Mouse (Mus musculus) testis, adult 2 months (tissue): ENCODE measurements around the gene Entpd1. TPM values are rescaled to one million over a fixed set of nuclear protein-coding genes. Genes with fewer than 3 reads are reported as not detected.

Experiments
- H3K27ac ChIP-seq: fragments of 200-500 bp; 2 replicates; pipeline ENCODE4 v1.5.1; 2012; ENCODE audit warnings: low read depth, low read length; ENCODE audit not compliant: control insufficient read depth, insufficient read depth
- H3K27me3 ChIP-seq: fragments of 200-500 bp; 2 replicates; pipeline ENCODE4 v1.6.1; 2012; ENCODE audit warnings: mild to moderate bottlenecking, low read length, moderate library complexity; ENCODE audit not compliant: control insufficient read depth, insufficient read depth
- H3K36me3 ChIP-seq: fragments of 200-500 bp; 2 replicates; pipeline ENCODE4 v1.6.1; 2012; ENCODE audit warnings: mild to moderate bottlenecking, low read length; ENCODE audit not compliant: control insufficient read depth, insufficient read depth
- H3K4me1 ChIP-seq: fragments of 200-500 bp; 2 replicates; pipeline ENCODE4 v1.6.1; 2012; ENCODE audit warnings: low read length; ENCODE audit not compliant: control insufficient read depth, insufficient read depth
- H3K4me3 ChIP-seq: fragments of 200-500 bp; 2 replicates; pipeline ENCODE4 v1.5.1; 2012; ENCODE audit warnings: low read depth, mild to moderate bottlenecking, low read length, moderate library complexity, mixed read lengths; ENCODE audit not compliant: control insufficient read depth
- CTCF ChIP-seq: fragments of 200-500 bp; IDR thresholded peaks from 2 replicates; pipeline ENCODE4 v1.5.1; 2012; ENCODE audit warnings: low read depth, mild to moderate bottlenecking, inconsistent platforms, low read length, moderate library complexity; ENCODE audit not compliant: control insufficient read depth, insufficient read depth, insufficient replicate concordance
- POLR2A ChIP-seq: fragments of 200-500 bp; IDR thresholded peaks from 2 replicates; pipeline ENCODE4 v1.6.1; 2012; ENCODE audit warnings: low read depth, mild to moderate bottlenecking, inconsistent platforms, low read length, moderate library complexity; ENCODE audit not compliant: control insufficient read depth
- polyA plus RNA-seq: library from polyadenylated mRNA; depleted of rRNA; stranded (reverse); fragments of >200 nt; gene quantifications from 2 replicates; pipeline ENCODE4 v1.2.3, GENCODE M21; 2012

Gene Entpd1
- polyA plus RNA-seq, 1 experiment: 41.4 TPM

DNA sequence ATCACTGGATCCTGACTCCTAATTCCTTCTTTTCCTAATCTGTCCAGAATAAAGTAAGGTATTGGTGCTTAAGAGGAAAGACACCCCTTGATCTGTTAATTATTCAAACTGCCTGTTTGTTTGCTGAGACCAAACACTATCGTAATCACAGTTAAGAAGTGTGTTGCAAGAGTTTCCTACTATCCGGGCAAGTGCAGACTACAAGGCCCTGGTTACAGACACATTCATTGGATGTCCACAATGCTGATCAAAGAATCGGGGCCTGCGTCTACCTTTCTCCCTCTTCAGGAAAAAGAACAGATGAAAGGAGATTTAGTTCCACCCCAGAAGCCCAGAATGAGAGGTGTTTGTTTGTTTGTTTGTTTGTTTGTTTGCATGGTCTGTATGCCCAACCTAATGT, 116.0 kb downstream of the Entpd1 start:
- no peaks in the 10 kb centered on the region for H3K27me3 ChIP-seq
- no peaks in the 10 kb centered on the region; the same call in 1 of the 2 replicates for H3K4me1 ChIP-seq
- H3K4me3 ChIP-seq: no peak overlapping the region
- H3K36me3 ChIP-seq: no peaks in the 10 kb centered on the region
- TF ChIP-seq POLR2A (no peak), CTCF (no peak)
- H3K27ac ChIP-seq: no peak overlapping the region

DNA sequence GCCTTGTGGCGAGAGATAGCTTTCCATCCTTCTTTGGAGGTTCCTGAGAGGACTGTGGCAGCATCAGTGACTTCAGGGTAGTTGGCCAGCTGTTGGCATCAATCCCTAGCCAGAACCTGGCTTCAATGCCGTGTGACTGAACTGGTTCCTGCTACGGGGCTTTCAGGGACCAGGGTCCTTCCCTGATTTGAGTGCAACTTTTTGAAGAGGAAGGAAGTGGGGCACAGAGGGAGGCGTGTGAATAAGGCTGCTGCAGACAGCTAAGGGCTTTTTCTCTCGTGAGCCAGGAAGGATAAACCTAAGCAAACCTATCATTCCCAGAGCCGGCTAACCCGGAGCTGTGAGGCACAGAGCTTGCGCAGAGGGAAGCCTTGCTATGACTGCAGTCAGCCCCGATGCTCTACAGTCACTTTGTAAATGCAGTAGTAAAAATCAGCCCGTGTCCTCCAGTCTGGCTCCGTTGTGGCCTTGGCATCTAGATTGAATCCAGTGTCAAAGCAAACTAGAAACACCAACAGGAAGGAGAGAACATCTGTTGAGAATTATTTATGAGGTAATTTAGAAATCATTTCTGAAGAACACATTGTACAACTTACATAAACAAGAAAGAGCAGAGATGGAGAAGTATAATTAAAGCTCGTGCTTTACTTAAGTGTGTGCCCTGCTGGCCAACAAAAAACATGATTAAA, 116.7 kb downstream of the Entpd1 start:
- H3K27me3 ChIP-seq: no peaks in the 10 kb centered on the region
- peak overlapping the region; percentile 55 for H3K27ac ChIP-seq

DNA sequence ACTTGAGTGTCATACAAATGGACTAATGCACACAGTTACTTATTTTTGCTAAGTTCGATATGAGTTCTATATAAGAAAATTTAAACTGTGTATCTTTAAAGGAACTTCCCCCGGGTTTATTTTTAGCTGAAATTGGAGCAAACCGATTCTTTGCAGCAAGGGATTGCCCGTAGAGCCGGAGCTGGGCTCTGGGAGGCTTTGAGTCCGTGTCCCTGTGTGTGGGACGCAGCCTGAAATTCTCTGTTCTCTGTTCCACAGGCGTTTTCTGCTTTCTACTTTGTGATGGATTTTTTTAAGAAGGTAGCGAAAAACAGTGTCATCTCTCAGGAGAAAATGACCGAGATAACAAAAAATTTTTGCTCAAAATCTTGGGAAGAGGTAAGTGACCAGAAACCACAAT, 121.2 kb downstream of the Entpd1 start:
- Histone ChIP-seq H3K27ac (no peak overlapping the region), H3K27me3 (no peaks in the 10 kb centered on the region), H3K36me3 (no peaks in the 10 kb centered on the region), H3K4me1 (peaks cover 8% of the 10 kb centered on the region), H3K4me3 (no peak overlapping the region)
- TF ChIP-seq CTCF: no peak
- TF ChIP-seq POLR2A: no peak

More for the DNA sequence above, 116.7 kb downstream of the Entpd1 start:
- Histone ChIP-seq H3K4me1 (no peaks in the 10 kb centered on the region; the same call in 1 of the 2 replicates), H3K4me3 (no peak overlapping the region), H3K36me3 (no peaks in the 10 kb centered on the region)
- TF ChIP-seq POLR2A: no peak
- TF ChIP-seq CTCF: no peak

DNA sequence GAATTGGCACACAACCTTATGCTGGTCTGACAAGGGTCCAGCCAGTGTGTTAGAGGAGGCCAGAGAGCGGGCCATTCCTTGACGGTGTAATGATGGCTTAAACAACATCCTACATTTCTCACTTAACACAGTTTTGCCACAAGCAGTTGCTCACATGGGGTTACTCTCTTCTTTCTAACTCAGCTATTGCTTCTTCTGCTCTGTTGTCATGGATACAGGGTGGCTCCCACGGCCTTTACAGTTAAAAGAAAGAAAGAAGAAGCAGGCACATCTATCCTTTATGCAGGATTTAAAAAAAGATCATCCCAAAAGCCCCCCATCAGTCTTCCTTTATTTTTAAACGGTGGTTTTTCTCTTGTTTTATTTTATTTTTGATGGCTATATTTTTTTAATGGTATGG, 121.7 kb downstream of the Entpd1 start:
- Histone ChIP-seq H3K36me3 (no peaks in the 10 kb centered on the region), H3K4me1 (peaks cover 8% of the 10 kb centered on the region), H3K4me3 (no peak overlapping the region), H3K27ac (no peak overlapping the region), H3K27me3 (no peaks in the 10 kb centered on the region)
- TF ChIP-seq CTCF (no peak), POLR2A (no peak)

DNA sequence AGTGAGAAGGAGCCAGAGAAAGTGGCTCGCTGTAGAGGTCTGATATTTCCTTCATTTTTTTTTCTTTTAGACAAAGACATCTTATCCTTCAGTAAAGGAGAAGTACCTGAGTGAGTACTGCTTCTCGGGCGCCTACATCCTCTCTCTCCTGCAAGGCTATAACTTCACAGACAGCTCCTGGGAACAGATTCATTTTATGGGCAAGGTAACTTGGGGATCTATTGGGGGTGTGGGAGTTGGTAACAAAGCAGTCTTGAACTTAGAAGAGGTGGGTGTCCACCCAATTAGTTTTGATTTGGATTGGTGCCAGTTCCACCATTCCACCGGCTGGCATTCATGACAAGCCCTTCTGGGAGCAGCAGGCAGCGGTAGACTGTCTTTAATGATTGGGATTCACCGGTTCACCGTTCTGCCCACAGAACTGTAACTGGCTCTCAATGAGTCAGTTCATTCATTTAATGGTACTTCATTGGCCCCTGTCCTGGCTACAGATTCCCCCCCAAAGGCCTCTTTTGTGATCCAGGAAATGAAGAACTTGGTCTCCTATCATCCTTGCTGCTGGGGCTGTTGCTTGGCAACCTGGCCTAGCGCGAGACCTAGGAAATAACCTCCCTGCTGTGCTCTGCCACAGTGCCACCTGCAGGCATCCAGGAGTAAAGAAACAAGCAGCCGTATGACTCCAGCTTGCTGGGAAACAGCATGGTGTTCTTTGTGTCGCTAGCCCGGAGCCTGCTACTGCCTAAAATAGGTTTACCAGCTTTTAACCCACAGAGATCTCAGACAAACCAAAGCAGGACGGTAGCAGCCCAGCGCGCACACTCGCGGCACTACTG, 124.7 kb downstream of the Entpd1 start:
- H3K4me1 ChIP-seq: peaks cover 8% of the 10 kb centered on the region
- no peaks in the 10 kb centered on the region for H3K27me3 ChIP-seq
- H3K4me3 ChIP-seq: peak overlapping the region; percentile 83
- H3K36me3 ChIP-seq: no peaks in the 10 kb centered on the region
- peak overlapping the region; percentile 72 for H3K27ac ChIP-seq
- peak; percentile 53; the same call in 1 of the 2 replicates for TF ChIP-seq POLR2A
- peak; percentile 77; the same call in 1 of the 2 replicates for TF ChIP-seq CTCF

DNA sequence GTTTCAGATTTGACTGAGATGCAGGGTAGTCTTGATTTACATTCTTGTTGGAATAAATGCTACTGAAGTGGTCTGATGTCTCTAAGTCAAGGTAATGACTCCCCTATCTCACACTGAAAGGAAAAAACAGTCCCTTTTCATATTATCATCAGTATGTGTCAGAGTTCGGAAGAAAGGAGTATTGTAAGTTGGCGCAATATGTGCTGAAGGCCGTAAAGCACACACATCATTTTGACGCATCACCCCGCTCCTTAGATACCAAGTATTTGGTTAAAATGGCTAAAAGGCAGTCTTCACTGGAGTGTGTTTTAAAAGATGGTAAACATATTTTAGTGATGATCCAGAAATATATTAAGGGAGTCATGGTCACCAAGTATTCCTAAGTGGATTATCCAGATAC, 125.4 kb downstream of the Entpd1 start:
- TF ChIP-seq CTCF (no peak), POLR2A (no peak)
- H3K27me3 ChIP-seq: no peaks in the 10 kb centered on the region
- H3K4me1 ChIP-seq: peaks cover 8% of the 10 kb centered on the region
- peak overlapping the region; percentile 83 for H3K4me3 ChIP-seq
- no peaks in the 10 kb centered on the region for H3K36me3 ChIP-seq
- no peak overlapping the region for H3K27ac ChIP-seq

DNA sequence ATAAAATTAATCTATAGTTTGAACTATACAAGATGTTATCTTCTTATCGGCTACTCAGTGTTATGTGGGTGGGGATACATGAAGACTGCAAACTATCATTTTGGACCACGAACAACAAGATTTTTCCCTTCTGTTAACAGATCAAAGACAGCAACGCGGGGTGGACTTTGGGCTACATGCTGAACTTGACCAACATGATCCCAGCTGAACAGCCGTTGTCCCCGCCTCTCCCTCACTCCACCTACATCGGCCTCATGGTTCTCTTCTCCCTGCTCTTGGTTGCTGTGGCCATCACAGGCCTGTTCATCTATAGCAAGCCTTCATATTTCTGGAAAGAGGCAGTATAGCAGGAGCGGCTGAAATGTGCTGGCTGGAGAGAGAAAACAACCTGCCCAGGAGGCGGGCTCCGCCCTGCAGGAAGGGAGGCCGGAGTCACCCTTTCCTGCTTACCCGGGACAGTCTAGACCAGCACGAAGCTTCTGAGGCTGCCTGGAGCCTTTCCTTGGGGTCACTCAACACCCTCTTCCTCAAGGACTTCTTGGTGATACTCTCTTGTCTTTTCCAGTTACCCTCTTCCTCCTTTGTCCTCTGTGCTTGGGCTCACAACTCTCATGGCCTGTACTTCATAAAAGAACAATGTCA, 126.6 kb downstream of the Entpd1 start:
- TF ChIP-seq POLR2A: no peak
- no peak for TF ChIP-seq CTCF
- no peaks in the 10 kb centered on the region for H3K36me3 ChIP-seq
- peak overlapping the region; percentile 12; the same call in 1 of the 2 replicates for H3K27ac ChIP-seq
- H3K4me1 ChIP-seq: peaks cover 8% of the 10 kb centered on the region
- H3K27me3 ChIP-seq: no peaks in the 10 kb centered on the region
- H3K4me3 ChIP-seq: no peak overlapping the region
